Mouse (Mus musculus) heart, embryonic 16.5 days (tissue): ENCODE measurements around the gene Rabggta. TPM values are rescaled to one million over a fixed set of nuclear protein-coding genes. Genes with fewer than 3 reads are reported as not detected.

Source experiments
- ATAC-seq: fragments of 200-750 bp; cut with Nextera tagmentation; replicated peaks from 2 replicates; pipeline ENCODE4 v1.8.0; 2017; ENCODE audit warnings: moderate number of reproducible peaks; ENCODE audit not compliant: insufficient read depth, low FRiP score; ENCODE audit errors: extremely low read depth
- H3K27ac ChIP-seq: fragments of 300-500 bp; sonication (generic); 2 replicates; pipeline ENCODE4 v1.5.1; 2014; ENCODE audit warnings: mild to moderate bottlenecking, low read length, control low read depth, moderate library complexity
- H3K27me3 ChIP-seq: fragments of 300-500 bp; sonication (generic); 2 replicates; pipeline ENCODE4 v1.6.1; 2014; ENCODE audit warnings: low read length, mixed read lengths; ENCODE audit not compliant: control insufficient read depth, insufficient read depth
- H3K36me3 ChIP-seq: fragments of 300-500 bp; sonication (generic); 2 replicates; pipeline ENCODE4 v1.6.1; 2014; ENCODE audit not compliant: control insufficient read depth, insufficient read depth
- H3K4me1 ChIP-seq: fragments of 300-500 bp; sonication (generic); 2 replicates; pipeline ENCODE4 v1.6.1; 2014; ENCODE audit warnings: low read length, mixed read lengths; ENCODE audit not compliant: control insufficient read depth, insufficient read depth
- H3K4me2 ChIP-seq: fragments of 300-500 bp; sonication (generic); 2 replicates; pipeline ENCODE4 v1.6.1; 2014; ENCODE audit warnings: low read depth, mild to moderate bottlenecking, control low read depth, low read length
- H3K4me3 ChIP-seq: fragments of 300-500 bp; sonication (generic); 2 replicates; pipeline ENCODE4 v1.5.1; 2014; ENCODE audit warnings: mild to moderate bottlenecking, control low read depth, low read length
- H3K9ac ChIP-seq: fragments of 300-500 bp; sonication (generic); 2 replicates; pipeline ENCODE4 v1.6.1; 2014; ENCODE audit warnings: low read length, control low read depth
- H3K9me3 ChIP-seq: fragments of 300-500 bp; sonication (generic); replicated peaks from 2 replicates; pipeline ENCODE4 v1.6.1; 2016; ENCODE audit warnings: low read length; ENCODE audit not compliant: control insufficient read depth
- WGBS: fragments of 180-500 bp; shearing (Covaris S2); extraction: QIAGEN DNeasy Blood & Tissue Kit; methylation state at CpG from one replicate; pipeline ENCODE4 v1.1.7; 2014; 5-methylcytosine and 5-hydroxymethylcytosine counted together
- polyA plus RNA-seq: library from polyadenylated mRNA; unstranded; fragments of >200 nt; fragmentation: Nextera tagmentation; extraction: Ambion mirVana; gene quantifications from 2 replicates; pipeline ENCODE4 v1.2.1, GENCODE M21; 2015

Rabggta gene
- 22.0 and 25.6 TPM in 2 replicates for polyA plus RNA-seq

GRCm38 (mm10) chr14:55721700-55722437, at the start of gene Rabggta:
TSS of gene Rabggta (minus strand) at chr14:55722263.
- peak; percentile 94 for ATAC-seq
- Histone ChIP-seq H3K4me1 (peaks cover 7% of the 10 kb centered on the region), H3K9me3 (no peaks in the 10 kb centered on the region), H3K36me3 (no peaks in the 10 kb centered on the region), H3K27ac (peak within 1 kb of the TSS; percentile 88), H3K4me2 (peak within 1 kb of the TSS; percentile 78), H3K4me3 (peak within 1 kb of the TSS; percentile 89), H3K27me3 (no peaks in the 10 kb centered on the region), H3K9ac (peak within 1 kb of the TSS; percentile 91)
- WGBS = under 1% methylated on average over 50 of the region's 50 CpGs

DNA sequence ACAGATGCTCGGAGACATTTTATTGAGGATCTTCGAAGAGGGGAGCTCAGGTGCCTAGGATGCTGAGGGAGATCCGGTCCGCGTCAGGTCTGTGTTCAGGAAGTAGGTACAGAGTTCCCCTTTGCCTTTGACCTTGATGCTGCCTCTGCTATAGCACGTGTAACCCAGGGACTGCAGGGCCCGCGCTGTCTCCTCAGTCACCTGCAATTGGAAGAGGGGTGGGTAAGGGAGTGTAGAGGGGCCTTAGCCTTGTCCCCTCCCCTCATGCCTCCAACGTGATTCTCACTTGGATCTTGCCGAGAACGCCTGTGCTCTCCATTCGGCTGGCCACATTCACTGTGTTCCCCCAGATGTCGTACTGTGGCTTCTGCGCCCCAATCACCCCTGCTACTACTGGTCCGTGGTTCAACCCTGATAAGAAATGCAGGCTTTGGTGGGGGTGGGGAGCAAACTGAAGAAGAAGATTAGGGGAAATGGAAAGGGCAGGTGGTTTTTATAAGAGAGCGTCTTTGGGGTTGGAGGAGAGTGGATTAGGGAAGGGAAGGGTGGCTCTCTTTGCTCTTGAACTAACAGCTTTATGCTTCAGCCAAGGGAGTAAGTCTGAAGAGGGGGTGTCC, 47.1 kb upstream of the Rabggta start:
- Histone ChIP-seq H3K27me3 (peaks cover 12% of the 10 kb centered on the region), H3K9ac (no peak overlapping the region), H3K4me1 (0 out of 2 replicates have a peak, but pooled peaks cover 3% of the 10 kb centered on the region), H3K27ac (no peak overlapping the region), H3K4me3 (no peak overlapping the region), H3K4me2 (no peak overlapping the region), H3K9me3 (no peaks in the 10 kb centered on the region), H3K36me3 (no peaks in the 10 kb centered on the region)
- 69% methylated on average over 16 of the region's 16 CpGs for WGBS
- ATAC-seq = no peak

DNA sequence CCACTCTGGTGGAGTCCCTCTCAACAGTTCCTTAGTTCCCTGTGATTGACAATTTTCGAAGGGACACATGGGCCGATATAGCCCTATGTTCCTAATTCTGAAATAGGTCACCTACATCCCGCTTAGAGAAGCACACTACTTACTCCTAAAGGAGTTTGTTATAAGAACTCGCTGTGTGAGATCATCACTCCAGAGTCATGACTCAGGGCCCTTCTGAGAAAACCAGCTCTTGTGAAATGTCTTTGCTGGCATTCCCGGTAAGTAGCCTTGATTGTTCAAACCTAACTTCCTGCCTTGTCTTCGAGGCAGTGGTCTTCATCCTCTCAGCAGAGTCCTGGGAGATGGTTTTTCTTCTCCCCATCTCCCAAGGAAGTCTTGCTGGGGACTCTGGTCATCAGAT, 46.5 kb upstream of the Rabggta start:
- no peak for ATAC-seq

GRCm38 (mm10) chr14:55767519-55768414, 45.7 kb upstream of the Rabggta start:
- Histone ChIP-seq H3K36me3 (no peaks in the 10 kb centered on the region), H3K27me3 (peaks cover 12% of the 10 kb centered on the region), H3K4me1 (peaks cover 11% of the 10 kb centered on the region), H3K27ac (no peak overlapping the region), H3K4me3 (peak overlapping the region; percentile 52), H3K4me2 (peak overlapping the region; percentile 75), H3K9ac (peak overlapping the region; percentile 75), H3K9me3 (no peaks in the 10 kb centered on the region)
- 11% methylated on average over 52 of the region's 52 CpGs for WGBS
- ATAC-seq = no peak; the same call in 1 of the 2 replicates

More for the DNA sequence above, 46.5 kb upstream of the Rabggta start:
- peaks cover 4% of the 10 kb centered on the region; the same call in 1 of the 2 replicates for H3K4me1 ChIP-seq
- H3K9me3 ChIP-seq = no peaks in the 10 kb centered on the region
- no peak overlapping the region for H3K27ac ChIP-seq
- no peak overlapping the region for H3K4me2 ChIP-seq
- H3K27me3 ChIP-seq = peaks cover 12% of the 10 kb centered on the region
- no peak overlapping the region for H3K9ac ChIP-seq
- H3K36me3 ChIP-seq = no peaks in the 10 kb centered on the region
- no peak overlapping the region for H3K4me3 ChIP-seq
- 73% methylated on average over 6 of the region's 6 CpGs for WGBS

DNA sequence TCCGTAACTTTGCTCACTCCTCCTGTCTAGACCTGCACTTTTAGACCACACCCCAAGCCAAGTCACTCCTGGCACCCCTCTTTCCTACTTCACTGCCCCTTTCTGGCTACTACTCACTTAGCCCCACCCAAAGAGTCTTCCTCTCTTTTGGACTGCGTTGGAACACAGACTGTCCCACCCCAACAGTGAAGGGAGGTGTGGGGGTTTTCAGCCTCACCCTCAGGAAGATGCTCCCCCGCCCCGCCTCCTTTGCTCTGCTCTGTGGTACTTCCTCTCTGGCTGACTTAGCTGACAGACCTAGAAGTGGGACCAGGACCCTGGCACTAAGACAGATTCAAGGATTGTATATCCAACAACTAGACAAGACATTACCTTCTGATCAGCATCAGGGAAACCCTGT, 43.6 kb upstream of the Rabggta start, which contains the start of gene Ltb4r1:
Gene Ltb4r1, plus strand, starts transcription at position 267 of the 400 bp plus-strand sequence.
- H3K27me3 ChIP-seq = peaks cover 19% of the 10 kb centered on the region

DNA sequence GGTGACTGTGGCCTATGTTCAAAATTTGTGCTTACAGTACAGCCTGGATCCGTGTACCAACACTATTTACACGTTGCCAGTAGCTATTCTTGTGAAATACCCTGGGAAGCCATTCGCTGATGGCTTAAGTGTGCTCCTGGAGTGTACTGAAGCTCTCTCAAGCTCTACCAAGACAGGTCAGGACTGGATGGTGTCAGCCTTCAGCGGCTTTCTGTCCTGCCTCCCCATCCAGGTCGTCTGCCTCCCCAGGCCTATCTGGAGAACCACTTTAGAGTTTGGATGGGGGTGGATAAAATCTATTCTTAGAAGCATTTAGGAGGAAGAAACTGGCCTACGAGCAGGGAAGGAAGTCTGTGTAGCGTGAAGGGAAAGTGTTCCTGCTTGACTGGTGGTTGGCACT, 41.1 kb upstream of the Rabggta start:
- no peaks in the 10 kb centered on the region for H3K36me3 ChIP-seq
- no peak overlapping the region; the same call in 1 of the 2 replicates for H3K4me2 ChIP-seq
- no peak for ATAC-seq
- no peaks in the 10 kb centered on the region for H3K9me3 ChIP-seq
- H3K27ac ChIP-seq = 0 out of 2 replicates have a peak overlapping the region, but pooled peaks have one; percentile 43
- H3K4me3 ChIP-seq = no peak overlapping the region
- H3K4me1 ChIP-seq = peaks cover 16% of the 10 kb centered on the region
- H3K27me3 ChIP-seq = peaks cover 19% of the 10 kb centered on the region
- no peak overlapping the region for H3K9ac ChIP-seq
- 25% methylated on average over 7 of the region's 7 CpGs for WGBS

More for the DNA sequence above, 43.6 kb upstream of the Rabggta start, which contains the start of gene Ltb4r1:
- H3K27ac ChIP-seq = no peak within 1 kb of the TSS
- H3K36me3 ChIP-seq = no peaks in the 10 kb centered on the region
- H3K4me1 ChIP-seq = peaks cover 16% of the 10 kb centered on the region
- ATAC-seq = no peak
- no peak within 1 kb of the TSS for H3K9ac ChIP-seq
- no peaks in the 10 kb centered on the region for H3K9me3 ChIP-seq
- H3K4me2 ChIP-seq = no peak within 1 kb of the TSS
- 65% methylated on average over 4 of the region's 4 CpGs for WGBS
- no peak within 1 kb of the TSS for H3K4me3 ChIP-seq

DNA sequence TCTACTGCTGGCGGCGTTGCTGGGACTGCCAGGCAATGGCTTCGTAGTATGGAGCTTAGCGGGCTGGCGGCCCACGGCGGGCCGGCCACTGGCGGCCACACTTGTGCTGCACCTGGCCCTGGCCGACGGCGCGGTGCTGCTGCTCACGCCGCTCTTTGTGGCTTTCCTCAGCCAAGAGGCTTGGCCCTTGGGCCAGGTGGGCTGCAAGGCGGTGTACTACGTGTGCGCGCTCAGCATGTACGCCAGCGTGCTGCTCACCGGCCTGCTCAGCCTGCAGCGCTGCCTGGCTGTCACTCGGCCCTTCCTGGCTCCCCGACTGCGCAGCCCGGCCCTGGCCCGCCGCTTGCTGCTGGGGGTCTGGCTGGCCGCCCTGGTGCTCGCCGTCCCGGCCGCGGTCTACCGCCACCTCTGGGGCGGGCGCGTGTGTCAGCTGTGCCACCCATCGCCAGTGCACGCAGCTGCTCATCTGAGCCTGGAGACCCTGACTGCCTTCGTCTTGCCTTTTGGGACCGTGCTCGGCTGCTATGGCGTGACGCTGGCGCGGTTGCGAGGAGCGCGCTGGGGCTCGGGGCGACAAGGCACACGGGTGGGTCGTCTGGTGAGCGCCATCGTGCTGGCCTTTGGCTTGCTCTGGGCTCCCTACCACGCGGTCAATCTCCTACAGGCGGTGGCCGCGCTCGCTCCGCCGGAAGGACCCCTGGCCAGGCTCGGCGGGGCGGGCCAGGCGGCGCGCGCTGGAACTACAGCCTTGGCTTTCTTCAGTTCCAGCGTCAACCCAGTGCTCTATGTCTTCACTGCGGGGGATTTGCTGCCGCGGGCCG, 40.1 kb upstream of the Rabggta start:
- Histone ChIP-seq H3K36me3 (no peaks in the 10 kb centered on the region), H3K4me3 (peak overlapping the region; percentile 68), H3K9ac (peak overlapping the region; percentile 81), H3K4me2 (peak overlapping the region; percentile 96), H3K27me3 (peaks cover 18% of the 10 kb centered on the region), H3K9me3 (no peaks in the 10 kb centered on the region), H3K4me1 (peaks cover 16% of the 10 kb centered on the region), H3K27ac (peak overlapping the region; percentile 13; the same call in 1 of the 2 replicates)
- under 1% methylated on average over 77 of the region's 77 CpGs for WGBS
- ATAC-seq = peak; percentile 45

DNA sequence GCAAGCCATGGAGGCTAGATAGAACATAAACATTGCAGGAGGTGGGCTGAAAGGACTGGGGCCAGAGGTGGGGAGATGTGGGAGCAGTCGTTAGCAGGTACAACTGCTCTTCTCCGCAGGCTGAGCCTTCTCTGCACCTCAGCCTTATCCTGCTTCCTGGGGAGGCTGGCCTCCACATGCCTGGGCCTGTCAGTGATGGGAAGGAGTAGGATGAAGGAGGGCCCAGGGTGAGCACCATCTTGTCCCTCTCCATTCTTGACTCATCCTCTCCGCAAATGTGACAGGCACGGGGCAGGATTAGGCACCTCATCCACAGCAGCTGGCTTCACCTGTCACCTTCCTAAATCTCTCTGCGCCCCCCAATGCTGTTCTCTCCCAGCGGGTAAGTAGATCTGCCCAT, 39.1 kb upstream of the Rabggta start, which contains the start of gene Ltb4r2:
Gene Ltb4r2, plus strand, starts transcription at position 266 of the 400 bp plus-strand sequence.
- peak within 1 kb of the TSS; percentile 96 for H3K4me2 ChIP-seq
- peak within 1 kb of the TSS; percentile 81 for H3K9ac ChIP-seq
- H3K4me1 ChIP-seq = peaks cover 16% of the 10 kb centered on the region
- no peak for ATAC-seq
- H3K4me3 ChIP-seq = peak within 1 kb of the TSS; percentile 68
- WGBS = 72% methylated on average over 6 of the region's 6 CpGs
- H3K27ac ChIP-seq = no peak within 1 kb of the TSS
- peaks cover 13% of the 10 kb centered on the region for H3K27me3 ChIP-seq
- H3K9me3 ChIP-seq = no peaks in the 10 kb centered on the region
- no peaks in the 10 kb centered on the region for H3K36me3 ChIP-seq
